Mouse (Mus musculus): ENCODE measurements around the gene Gm21905. TPM values are rescaled to one million over a fixed set of nuclear protein-coding genes. Genes with fewer than 3 reads are reported as not detected.

The Gm21905 gene
- polyA plus RNA-seq (2021; fragmentation: Nextera tagmentation): not detected in 2 replicates
- long read RNA-seq, experiment 1: 0 reads
- long read RNA-seq, experiment 2: 0 reads

DNA sequence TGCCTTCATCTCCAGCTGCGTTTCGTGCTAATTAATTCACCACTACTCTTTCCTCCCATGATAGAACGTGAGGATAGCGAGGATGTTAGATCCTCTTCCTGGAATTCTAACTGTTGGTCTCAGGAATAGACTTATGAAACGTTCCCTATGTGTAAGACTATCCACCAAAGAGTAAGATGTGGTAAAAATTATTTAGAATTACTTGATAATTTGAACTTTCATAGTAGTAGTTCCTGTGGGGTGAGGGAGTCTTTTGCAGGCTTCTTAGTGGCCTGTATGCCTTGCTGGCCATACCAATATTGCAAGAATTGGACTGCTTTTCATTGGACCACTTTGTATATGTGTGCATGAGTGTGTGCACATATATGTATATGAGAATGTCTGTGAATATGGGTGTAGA lies at the start of gene Gm21905:
Gene Gm21905 (minus strand): TSS at position 101 of the 400 bp plus-strand sequence.

DNA sequence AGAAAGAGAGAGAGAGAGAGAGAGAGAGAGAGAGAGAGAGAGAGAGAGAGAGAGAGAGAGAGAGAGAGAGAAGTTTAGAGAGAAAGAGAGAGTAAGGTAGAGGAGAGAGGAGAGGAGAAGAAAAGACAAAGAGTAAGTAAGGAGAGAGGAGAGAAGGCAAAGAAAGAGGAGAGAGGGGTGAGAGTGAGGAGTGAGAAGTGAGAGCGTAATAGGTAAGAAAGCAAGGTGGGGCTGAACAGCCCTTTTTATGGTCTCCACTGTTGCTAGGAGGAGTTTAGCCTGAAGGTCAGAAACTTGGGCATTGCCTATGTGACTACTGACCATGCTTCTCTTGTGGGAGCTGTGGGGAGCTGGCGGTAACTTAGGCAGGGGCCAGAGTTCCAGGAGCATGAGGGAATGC lies 4.9 kb downstream of the Gm21905 start, which contains the start of gene Gm5108:
Gene Gm5108 (plus strand): TSS at position 301 of the 400 bp plus-strand sequence.

Other genes with a start within 250 kb of the Gm21905 start
- gene Atp8a1, start 99.0 kb downstream of the Gm21905 start, polyA plus RNA-seq (2021; fragmentation: Nextera tagmentation): 30.0 and 36.0 TPM in 2 replicates
- gene Gm5108, start 4.8 kb downstream of the Gm21905 start, polyA plus RNA-seq (2021; fragmentation: Nextera tagmentation): not detected in 2 replicates
- not detected in 2 replicates for gene Grxcr1, start 85.4 kb upstream of the Gm21905 start, polyA plus RNA-seq (2021; fragmentation: Nextera tagmentation)

Data from left cerebral cortex, adult 6 months (tissue).